Mouse (Mus musculus) Patski (cell line): Measurements from ENCODE around the gene Amdhd1. TPM values are rescaled to one million over a fixed set of nuclear protein-coding genes. Genes with fewer than 3 reads are reported as not detected.

ENCODE experiments used
- ATAC-seq: fragments of 100-300 bp; one replicate; pipeline ENCODE4 v1.8.0; 2021
- CTCF ChIA-PET: fragments of 350-600 bp; sonication (Branson Sonifier 250); formaldehyde crosslinking; loops from one replicate; lab custom pipeline; 2022; ENCODE audit warnings: inconsistent platforms; lab: Charles Lee
- POLR2A ChIA-PET: fragments of 350-600 bp; sonication (Branson Sonifier 250); formaldehyde crosslinking; loops from one replicate; lab custom pipeline; 2022; ENCODE audit warnings: antibody characterized with exemption, inconsistent platforms; lab: Charles Lee
- DNase-seq: peaks from one replicate; pipeline ENCODE4 v3.0.0-alpha.2; 2011; ENCODE audit warnings: low read depth, low spot score
- H3K27me3 ChIP-seq: fragments of 371-371 bp; one replicate; pipeline ENCODE4 v1.5.1; 2021
- CTCF ChIP-seq: fragments of 100-300 bp; IDR thresholded peaks from one replicate; pipeline ENCODE4 v1.5.1; 2021
- in situ Hi-C: fragments of 300-500 bp; cut with MboI; formaldehyde crosslinking; loops from 3 replicates; pipeline ENCODE4 v1.11.1; 2018; ENCODE audit warnings: low pct_unique_long_range_greater_than_20kb, mixed read lengths
- polyA plus RNA-seq: library from polyadenylated mRNA; unstranded; gene quantifications from one replicate; pipeline ENCODE4 v1.2.3, GENCODE M21; 2021

Amdhd1 gene
- polyA plus RNA-seq = 0.09 TPM

- ChIA-PET CTCF (interaction anchor here (0.7 to 1.3 kb wide), 5 partner anchors 9 to 55 kb away, joined by 3 to 10 read pairs (median 4); no protein-coding TSS in a partner anchor), POLR2A (no interaction called here)
- in situ Hi-C loops = loop anchor here (10.0 kb wide), 2 partner anchors 115 to 485 kb away; no protein-coding TSS in a partner anchor
- ATAC-seq (peak; percentile 80), DNase-seq (no peak)
- no peaks in the 10 kb centered on the region for H3K27me3 ChIP-seq
- TF ChIP-seq CTCF = peak; percentile 85
Observed at GRCm38 (mm10) chr10:93539775-93540430, at the start of gene Amdhd1. Gene Amdhd1, minus strand, starts transcription at chr10:93540033.

DNA sequence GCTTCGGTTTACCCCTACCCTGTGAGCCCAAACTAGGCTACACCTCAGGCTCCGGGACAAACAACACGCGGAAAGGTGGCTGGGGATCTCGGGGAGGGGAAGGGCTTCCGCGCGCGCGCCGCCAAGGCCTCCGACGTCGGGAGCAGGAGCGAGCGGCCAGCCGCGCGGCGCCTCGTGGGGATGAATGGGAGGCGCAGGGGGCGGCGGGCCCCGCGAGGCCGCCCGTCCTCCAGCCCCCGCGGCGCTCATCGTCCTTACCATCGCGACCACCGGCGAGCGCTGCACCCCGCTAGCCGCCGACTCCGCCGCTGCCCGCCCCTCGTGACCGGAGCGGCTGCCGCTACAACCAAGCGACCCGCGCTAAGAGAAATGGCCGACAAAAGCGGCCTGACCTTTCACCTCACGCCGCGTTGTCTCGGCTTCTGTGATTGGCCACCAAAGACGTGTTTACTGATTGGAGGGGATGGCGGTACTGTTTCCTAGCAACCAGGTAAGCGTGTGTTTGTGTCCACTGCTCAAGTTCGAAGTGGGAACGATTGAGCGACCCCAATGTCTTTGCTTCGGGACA is 49.5 kb upstream of the Amdhd1 start, which contains the start of gene Snrpf:
Gene Snrpf, minus strand, starts transcription at position 426 of the 568 bp plus-strand sequence.
- no peaks in the 10 kb centered on the region for H3K27me3 ChIP-seq
- POLR2A ChIA-PET = no interaction called here
- in situ Hi-C loops = no loop called here
- DNase-seq (peak; percentile 87), ATAC-seq (peak; percentile 76)
- CTCF ChIA-PET = interaction anchor here (2.0 kb wide), 1 partner anchor 40 kb away, joined by 5 read pairs; no protein-coding TSS in a partner anchor
- TF ChIP-seq CTCF = no peak

GRCm38 (mm10) chr10:93588796-93589195 is 49.0 kb upstream of the Amdhd1 start:
- TF ChIP-seq CTCF = no peak
- POLR2A ChIA-PET = no interaction called here
- in situ Hi-C loops = no loop called here
- H3K27me3 ChIP-seq = no peaks in the 10 kb centered on the region
- CTCF ChIA-PET = interaction anchor here (1.0 to 2.0 kb wide), 2 partner anchors 10 to 39 kb away, joined by 3 to 5 read pairs; no protein-coding TSS in a partner anchor
- no peak for DNase-seq
- no peak for ATAC-seq

GRCm38 (mm10) chr10:93577271-93577886 is 37.5 kb upstream of the Amdhd1 start:
- H3K27me3 ChIP-seq = no peaks in the 10 kb centered on the region
- in situ Hi-C loops = loop anchor here (10.0 kb wide), 1 partner anchor 503 kb away; no protein-coding TSS in a partner anchor
- TF ChIP-seq CTCF = peak; percentile 75
- POLR2A ChIA-PET = interaction anchor here (0.5 kb wide), 1 partner anchor 423 kb away, joined by 3 read pairs; no protein-coding TSS in a partner anchor
- CTCF ChIA-PET = interaction anchor here (1.6 kb wide), 1 partner anchor 92 kb away, joined by 4 read pairs; no protein-coding TSS in a partner anchor
- no peak for DNase-seq
- no peak for ATAC-seq

DNA sequence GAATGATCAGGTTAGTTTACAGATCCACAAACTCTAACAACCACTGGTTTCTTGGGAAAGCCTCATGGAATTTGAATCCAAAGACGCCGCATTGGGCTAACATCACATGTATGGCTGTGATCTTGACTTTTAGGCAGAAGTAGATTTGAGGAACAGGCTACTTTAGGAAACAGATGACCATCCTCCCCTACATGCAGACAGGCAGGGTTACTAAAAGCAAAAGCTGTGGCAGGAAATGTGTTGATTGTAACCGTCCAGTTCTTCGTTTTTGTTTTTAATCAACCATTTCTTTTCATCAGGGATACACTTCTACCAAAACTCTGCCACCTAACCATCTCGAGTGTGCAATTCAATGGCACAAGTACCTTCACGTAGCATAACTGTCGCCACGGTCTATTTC is 36.1 kb upstream of the Amdhd1 start:
- no peak for TF ChIP-seq CTCF
- in situ Hi-C loops = loop anchor here (10.0 kb wide), 1 partner anchor 501 kb away; no protein-coding TSS in a partner anchor
- ChIA-PET CTCF (interaction anchor here (1.5 kb wide), 1 partner anchor 27 kb away, joined by 6 read pairs; no protein-coding TSS in a partner anchor), POLR2A (no interaction called here)
- H3K27me3 ChIP-seq = no peaks in the 10 kb centered on the region
- ATAC-seq = no peak
- DNase-seq = no peak

DNA sequence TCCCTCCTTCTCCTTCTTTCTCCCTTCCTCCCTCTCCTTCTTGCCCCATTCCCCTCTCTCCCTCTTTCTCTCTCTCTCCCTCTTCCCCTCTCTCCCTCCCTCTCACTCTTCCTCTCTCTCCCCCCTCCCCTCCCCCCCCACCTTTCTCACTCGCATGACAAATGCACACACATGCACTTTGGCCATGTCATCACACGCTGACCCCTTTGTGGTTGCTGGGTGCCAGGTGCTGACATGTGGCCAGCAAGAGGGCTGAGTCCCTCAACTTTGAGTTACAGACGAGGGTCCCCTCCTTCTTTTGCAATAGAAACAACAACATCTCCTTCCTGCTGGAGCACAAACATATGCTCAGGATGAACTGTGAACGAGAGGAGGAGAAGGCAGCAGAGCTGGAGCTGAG is 35.1 kb upstream of the Amdhd1 start:
- ATAC-seq (no peak), DNase-seq (no peak)
- ChIA-PET CTCF (interaction anchor here (1.7 kb wide), 1 partner anchor 88 kb away, joined by 4 read pairs; no protein-coding TSS in a partner anchor), POLR2A (no interaction called here)
- no peak for TF ChIP-seq CTCF
- in situ Hi-C loops = loop anchor here (10.0 kb wide), 1 partner anchor 500 kb away; no protein-coding TSS in a partner anchor
- H3K27me3 ChIP-seq = no peaks in the 10 kb centered on the region

DNA sequence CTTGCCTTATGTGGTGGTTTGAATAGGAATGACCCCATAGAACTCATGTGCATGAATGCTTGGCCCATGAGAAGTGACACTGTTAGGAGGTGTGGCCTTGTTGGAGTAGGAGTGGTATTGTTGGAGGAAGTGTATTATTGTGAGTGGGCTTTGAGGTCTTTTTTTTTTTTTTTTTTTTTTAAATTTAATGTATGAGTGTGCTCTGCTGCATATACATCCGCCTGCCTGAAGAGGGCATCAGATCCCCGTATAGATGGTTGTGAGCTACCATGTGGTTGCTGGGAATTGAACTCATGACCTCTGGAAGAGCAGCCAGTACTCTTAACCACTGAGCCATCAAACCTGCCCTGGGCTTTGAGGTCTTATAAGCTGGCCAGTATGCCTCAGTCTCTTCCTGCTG is 32.4 kb upstream of the Amdhd1 start:
- CTCF ChIA-PET = no interaction called here
- DNase-seq (no peak), ATAC-seq (no peak)
- POLR2A ChIA-PET = no interaction called here
- no peak for TF ChIP-seq CTCF
- no peaks in the 10 kb centered on the region for H3K27me3 ChIP-seq
- in situ Hi-C loops = loop anchor here (10.0 kb wide), 1 partner anchor 497 kb away; no protein-coding TSS in a partner anchor

DNA sequence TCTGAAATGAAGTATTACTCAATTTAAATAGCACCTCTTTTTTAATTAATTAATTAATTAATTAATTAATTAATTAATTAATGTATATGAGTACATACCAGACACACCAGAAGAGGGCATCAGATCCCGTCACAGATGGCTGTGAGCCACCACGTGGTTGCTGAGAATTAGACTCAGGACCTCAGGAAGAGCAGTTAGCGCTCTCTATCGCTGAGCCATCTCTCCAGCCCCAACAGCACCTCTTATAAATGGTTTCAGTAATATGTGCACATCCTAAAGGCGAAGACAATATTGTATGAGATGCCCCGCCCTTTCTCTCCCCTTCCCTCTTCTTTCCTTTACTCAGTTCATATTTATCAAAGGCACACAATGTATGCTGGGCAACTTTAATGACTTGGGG is 28.8 kb upstream of the Amdhd1 start:
- in situ Hi-C loops = no loop called here
- CTCF ChIA-PET = interaction anchor here (1.5 to 1.9 kb wide), 2 partner anchors 14 to 19 kb away, joined by 3 to 6 read pairs; no protein-coding TSS in a partner anchor
- TF ChIP-seq CTCF = no peak
- ATAC-seq = no peak
- no peak for DNase-seq
- POLR2A ChIA-PET = no interaction called here
- H3K27me3 ChIP-seq = no peaks in the 10 kb centered on the region

DNA sequence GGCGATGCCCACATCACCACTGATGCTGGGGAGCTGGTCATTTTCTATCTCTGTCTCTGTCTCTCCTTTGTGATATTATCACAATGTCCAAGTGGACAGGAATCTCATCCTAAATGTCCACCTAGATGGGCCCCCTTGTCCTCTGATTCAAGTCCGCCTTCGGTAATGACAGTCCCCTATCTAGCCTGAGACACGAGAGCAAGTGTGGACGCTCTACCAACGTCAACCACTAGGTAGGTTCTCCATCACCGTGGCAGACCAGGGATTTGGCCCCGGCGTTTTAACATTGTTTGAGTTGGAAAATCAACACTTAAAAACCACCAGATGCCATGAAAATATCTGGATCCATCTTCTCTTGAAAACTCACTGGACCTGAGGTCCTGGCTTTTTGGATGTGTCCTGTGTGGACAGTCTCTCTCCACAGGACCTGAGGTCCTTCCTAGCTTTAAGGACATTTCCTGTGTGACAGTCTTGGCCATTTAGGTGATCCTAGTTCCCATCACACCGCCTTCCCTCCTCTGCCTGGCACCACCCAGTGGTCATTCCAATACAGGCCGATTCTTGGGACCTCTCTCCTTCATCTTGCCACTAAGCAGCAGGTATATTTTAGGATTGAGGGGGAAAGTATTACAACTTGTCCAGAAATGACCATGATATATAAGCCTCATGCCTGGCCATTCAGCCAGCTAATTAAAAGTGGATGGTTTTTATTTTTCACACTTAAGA is 28.2 kb upstream of the Amdhd1 start:
- CTCF ChIA-PET = interaction anchor here (0.7 to 2.2 kb wide), 3 partner anchors 14 to 83 kb away, joined by 3 to 6 read pairs (median 3); no protein-coding TSS in a partner anchor
- POLR2A ChIA-PET = no interaction called here
- no peak for TF ChIP-seq CTCF
- in situ Hi-C loops = no loop called here
- H3K27me3 ChIP-seq = no peaks in the 10 kb centered on the region
- DNase-seq = no peak
- no peak for ATAC-seq
